Mouse (Mus musculus) T-cell, adult 66 days (primary cell): ENCODE measurements around the gene Ube2s. TPM values are rescaled to one million over a fixed set of nuclear protein-coding genes. Genes with fewer than 3 reads are reported as not detected.

Experiments
- total RNA-seq, 2 experiments: library from RNA; stranded (reverse); gene quantifications; 3 replicates in 1 of 2; 4 replicates in 1 of 2; pipeline ENCODE4 v1.2.4; 2023

The Ube2s gene
- total RNA-seq: 100 to 1,000 TPM; 160 to 166 TPM

DNA sequence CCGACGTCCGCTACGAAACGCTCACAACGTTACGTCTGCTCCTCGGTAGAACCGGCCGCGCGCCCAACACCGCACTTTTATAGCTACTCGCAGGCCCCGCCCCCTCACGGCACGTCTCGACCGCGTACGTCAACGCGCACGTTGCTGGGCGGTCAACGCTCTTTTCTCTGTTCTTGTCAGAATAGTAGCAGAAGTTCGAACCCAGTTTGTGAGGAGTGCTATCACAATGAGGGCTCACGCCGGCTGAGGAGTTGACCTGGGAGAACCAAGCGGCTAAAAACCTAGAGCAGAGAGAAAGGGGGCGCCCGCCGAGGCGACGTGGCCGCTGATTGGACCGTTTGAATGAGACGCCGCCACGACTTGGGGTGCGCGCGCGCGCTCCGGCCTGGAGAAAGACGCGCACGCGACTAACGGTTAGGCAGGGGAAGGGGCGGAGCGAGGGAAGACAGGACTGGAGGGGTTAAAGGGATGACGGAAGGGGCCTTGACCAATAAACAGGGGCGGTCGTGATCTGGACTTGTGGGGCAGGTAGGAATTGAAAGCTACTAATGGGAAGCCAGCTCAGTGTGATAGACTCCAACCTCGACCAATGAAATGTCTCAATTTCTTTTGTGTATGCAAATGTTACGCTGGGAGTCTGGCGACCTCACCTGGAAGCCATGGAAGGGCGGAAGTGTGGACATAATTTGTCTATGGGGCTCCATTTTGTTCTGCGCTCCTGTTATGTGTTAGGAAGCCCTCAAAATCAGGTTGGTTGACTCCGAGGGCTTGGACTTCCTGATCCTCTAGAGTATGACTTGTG, at the start of gene Ube2s:
Ube2s (minus strand) TSS at position 288 of the 802 bp plus-strand sequence.

DNA sequence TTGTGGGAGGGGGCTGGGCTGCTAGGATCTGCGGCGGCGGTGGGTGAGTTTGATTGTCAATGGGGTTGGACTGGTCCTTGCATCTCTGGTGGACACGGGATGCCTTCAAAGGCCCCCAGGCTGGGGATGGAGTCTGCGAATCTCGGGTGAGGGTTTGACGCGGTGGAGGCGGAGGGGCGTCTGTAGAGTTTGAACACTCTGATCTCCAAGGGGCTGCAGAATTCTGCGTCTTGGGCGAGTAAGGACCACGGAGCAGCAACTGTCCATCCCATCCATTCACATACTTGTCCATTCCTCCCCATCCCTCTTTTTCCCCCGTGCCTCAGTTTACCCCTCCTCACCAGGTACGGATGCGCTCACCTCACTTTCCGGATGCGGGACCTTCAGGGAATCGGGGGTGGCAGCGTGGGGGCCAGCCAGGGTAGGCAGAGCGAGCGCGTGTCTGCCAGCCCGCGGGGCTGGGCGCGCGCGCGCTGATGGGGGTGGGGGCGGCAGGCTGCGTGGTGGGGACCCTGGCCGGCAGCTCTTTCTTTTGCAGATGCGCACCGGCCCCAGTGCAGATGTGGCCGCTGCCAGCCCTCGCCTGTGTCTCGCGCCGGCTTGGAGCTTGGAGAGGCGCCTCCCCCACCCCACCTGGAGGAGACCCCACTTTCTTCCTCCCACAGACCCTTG, 32.0 kb upstream of the Ube2s start, which contains the start of gene Shisa7:
Shisa7 (minus strand) TSS at position 452 of the 672 bp plus-strand sequence.

DNA sequence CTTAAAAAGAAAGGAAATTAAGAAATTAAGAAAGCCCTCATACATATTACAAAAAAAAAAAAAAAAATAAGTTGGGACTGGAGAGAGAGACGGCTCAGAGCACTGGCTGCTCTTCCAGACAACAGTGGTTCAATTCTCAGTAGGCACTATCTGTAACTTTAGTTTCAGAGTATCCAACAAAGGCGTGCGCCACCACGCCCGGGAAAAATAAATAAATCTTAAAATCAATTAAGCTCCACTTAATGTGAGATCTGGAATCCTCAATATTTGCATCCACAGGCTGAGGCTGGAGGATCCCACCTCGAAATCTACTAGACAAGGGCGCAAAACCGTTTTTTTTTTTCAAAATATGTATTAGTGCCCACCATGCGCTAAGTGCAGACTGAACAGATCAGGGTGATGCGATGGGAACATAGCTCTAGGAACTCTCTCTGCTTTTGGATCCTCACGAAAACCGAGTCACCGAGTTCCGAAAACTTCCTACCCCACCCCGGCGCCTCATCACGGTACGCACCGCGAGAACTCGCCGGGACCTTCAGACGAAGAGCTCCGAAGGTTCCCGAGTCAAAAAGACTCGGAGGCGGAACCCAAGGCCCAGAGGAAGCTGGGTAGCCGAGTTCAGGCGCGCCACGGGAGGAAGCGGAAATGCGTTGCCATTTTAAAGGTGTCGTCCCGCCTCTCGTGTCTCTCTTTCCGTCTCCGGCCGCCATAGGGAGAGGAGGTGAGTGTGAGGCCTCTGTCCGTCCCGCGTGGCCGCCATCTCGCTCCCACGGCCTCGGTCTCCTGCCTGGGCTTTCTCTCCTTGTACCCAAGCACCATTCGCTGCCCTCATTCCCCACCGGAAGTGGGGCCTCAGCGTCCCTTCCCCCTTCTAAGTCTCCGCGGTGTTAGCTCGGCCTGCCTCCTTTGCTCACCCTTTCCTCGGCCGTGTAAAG, 19.8 kb downstream of the Ube2s start, which contains the start of gene Rpl28:
Rpl28 (plus strand) TSS at position 597 of the 935 bp plus-strand sequence.

DNA sequence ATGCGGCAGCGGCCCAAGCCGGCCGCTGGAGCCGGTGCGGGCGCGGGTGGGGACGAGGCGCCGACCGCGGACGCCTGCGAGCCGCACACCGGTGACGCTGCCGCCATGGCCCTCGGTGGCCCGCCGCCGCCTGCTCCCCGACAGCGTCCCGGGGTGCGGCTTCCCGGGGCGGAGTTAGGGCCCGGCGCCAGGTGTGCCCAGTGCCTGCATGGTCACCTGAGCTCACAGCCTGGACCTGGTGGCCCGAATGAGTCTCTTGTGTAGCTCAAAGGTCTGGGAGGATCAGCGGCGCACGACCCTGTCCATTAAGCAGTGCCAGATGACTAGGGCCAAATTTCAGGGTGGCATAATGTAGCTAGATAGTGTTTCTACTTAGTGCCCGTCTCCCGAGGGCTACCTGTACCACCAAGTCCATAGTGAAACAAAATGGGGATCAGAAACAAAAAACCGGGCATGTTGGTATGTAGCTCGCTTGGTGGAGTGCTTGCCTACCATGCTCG, 22.9 kb downstream of the Ube2s start, which contains the start of gene Tmem238:
Tmem238 (minus strand) TSS at position 221 of the 500 bp plus-strand sequence.

DNA sequence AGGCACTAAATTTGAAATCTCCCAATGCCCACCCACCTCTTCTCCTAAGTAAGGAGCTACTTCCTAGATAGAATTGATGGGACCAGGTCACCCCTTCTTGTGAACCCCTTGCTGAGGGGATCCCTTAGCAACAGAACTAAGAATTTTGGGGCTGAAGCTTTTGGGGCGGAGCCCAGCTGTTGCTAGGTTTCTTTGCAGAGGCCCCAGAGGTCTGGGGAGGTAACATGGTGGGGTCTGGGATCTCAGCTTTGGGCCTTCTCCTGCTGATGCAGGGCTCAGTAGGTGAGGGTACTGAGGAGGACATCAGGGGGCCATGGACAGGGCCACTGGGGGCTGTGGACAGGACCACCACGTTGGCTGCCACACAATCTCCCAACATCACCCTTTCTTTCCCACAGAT, 29.6 kb downstream of the Ube2s start, which contains the start of the genes Il11 and Tmem190:
Il11 (minus strand) TSS at position 101 of the 400 bp plus-strand sequence.
Tmem190 (plus strand) TSS at position 179 of the 400 bp plus-strand sequence.

DNA sequence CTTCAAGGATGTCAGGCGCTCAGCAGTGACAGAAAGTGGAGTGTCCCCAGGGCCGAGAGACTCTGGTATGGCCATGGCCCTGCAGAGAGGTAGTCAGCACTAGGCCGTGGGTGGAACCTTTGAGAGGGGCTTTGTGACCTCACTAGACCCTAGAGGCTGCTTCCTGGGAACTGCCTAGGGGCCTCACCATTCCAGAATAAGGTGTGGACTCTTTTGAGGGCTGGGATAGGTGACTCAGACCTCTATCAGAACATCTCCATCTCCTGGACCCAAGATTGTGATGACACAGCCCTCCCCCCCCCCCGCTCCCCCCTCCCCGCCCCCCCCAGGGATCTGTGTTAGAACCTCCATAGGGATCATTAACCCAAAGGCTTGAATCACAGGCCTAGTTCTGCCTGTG, 41.2 kb downstream of the Ube2s start, which contains the start of gene Fam71e2:
Fam71e2 (minus strand) TSS at position 101 of the 400 bp plus-strand sequence.

DNA sequence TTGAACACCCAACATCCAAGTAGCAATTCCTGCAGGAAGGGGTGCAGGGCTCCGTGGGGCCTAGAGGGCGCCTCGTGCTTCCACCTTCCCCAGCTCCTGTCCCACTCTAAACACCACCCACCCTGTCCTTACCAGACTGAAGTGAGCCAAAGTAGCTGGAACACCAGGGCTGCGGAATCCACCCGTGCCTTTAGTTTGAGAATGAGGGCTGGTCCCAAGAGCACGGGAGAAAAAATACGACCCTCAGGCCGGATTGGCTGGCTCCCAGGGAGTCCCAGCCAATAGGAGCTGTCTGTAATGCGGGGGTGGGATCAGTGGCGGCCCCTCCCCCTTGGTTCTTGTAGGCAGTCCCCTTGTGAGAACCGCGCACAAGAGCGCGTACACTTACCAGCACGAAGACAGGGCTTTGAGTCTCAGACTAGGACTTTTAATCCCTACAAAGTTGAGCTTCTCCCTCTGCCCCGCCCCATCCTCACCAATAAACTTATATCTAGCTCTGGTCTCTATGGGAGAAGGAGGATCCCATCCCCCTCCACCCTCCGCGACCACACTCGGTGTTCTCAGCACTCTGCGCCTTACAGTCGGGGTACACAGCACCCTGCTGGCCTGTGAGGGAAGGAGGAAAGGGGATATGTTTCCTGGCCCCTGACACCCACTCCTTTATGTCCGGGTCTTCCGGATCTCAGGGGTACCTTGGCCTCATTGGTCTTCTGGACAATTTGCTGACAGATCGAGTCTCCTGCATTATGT, 59.4 kb downstream of the Ube2s start, which contains the start of gene Cox6b2:
Cox6b2 (minus strand) TSS at position 274 of the 750 bp plus-strand sequence.

Other genes starting within 250 kb of the Ube2s start
- not detected for gene Ptprh, start 208.5 kb downstream of the Ube2s start, total RNA-seq
- gene Tmem86b, start 181.2 kb downstream of the Ube2s start, total RNA-seq: 10 to 100 TPM; 56.1 to 82.6 TPM
- gene Ppp6r1, start 153.6 kb downstream of the Ube2s start, total RNA-seq: 100 to 1,000 TPM; 269 to 275 TPM
- gene Hspbp1, start 127.5 kb downstream of the Ube2s start, total RNA-seq: 10 to 100 TPM; 56.0 to 66.8 TPM
- gene Brsk1, start 122.0 kb downstream of the Ube2s start, total RNA-seq: not detected
- gene Tmem150b, start 87.3 kb downstream of the Ube2s start, total RNA-seq: under 1 TPM; 0.21 to 0.76 TPM
- gene Kmt5c, start 72.5 kb downstream of the Ube2s start, total RNA-seq: 10 to 100 TPM; 66.9 to 85.4 TPM
- 1 to 10 TPM; 2.1 to 4.0 TPM for gene Cox6b2, start 59.5 kb downstream of the Ube2s start, total RNA-seq
- not detected for gene Fam71e2, start 41.3 kb downstream of the Ube2s start, total RNA-seq
- not detected for gene Il11, start 29.7 kb downstream of the Ube2s start, total RNA-seq
- gene Tmem190, start 29.7 kb downstream of the Ube2s start, total RNA-seq: not detected
- 1 to 10 TPM; 1.4 to 2.7 TPM for gene Tmem238, start 22.9 kb downstream of the Ube2s start, total RNA-seq
- gene Rpl28, start 19.7 kb downstream of the Ube2s start, total RNA-seq: 1,000 to 10,000 TPM; 2,356 to 2,505 TPM
- under 1 TPM; 0.23 to 0.36 TPM for gene Shisa7, start 32.1 kb upstream of the Ube2s start, total RNA-seq
- 1 to 10 TPM; 4.1 to 4.2 TPM for gene Isoc2b, start 57.7 kb upstream of the Ube2s start, total RNA-seq
- 10 to 100 TPM; 10.4 to 13.5 TPM for gene Isoc2a, start 64.6 kb upstream of the Ube2s start, total RNA-seq
- not detected for gene Gm36210, start 93.9 kb upstream of the Ube2s start, total RNA-seq
- gene Zfp628, start 102.6 kb upstream of the Ube2s start, total RNA-seq: 10 to 100 TPM; 30.9 to 32.3 TPM
- 10 to 100 TPM; 10.5 to 10.7 TPM for gene Nat14, start 109.4 kb upstream of the Ube2s start, total RNA-seq
- gene Ssc5d, start 113.2 kb upstream of the Ube2s start, total RNA-seq: 1 to 10 TPM in 1 of 2 experiments, under 1 TPM in 1; 0.73 to 1.3 TPM
- 1 to 10 TPM in 1 of 2 experiments, not detected in 1; 1.4 TPM for gene Sbk2, start 151.8 kb upstream of the Ube2s start, total RNA-seq
- not detected for gene Sbk3, start 158.6 kb upstream of the Ube2s start, total RNA-seq
- gene Zfp579, start 183.6 kb upstream of the Ube2s start, total RNA-seq: 10 to 100 TPM; 33.7 to 35.1 TPM
- gene Zfp524, start 201.8 kb upstream of the Ube2s start, total RNA-seq: 10 to 100 TPM; 16.2 to 17.2 TPM
- 10 to 100 TPM; 49.3 to 54.1 TPM for gene Fiz1, start 202.1 kb upstream of the Ube2s start, total RNA-seq
- not detected for gene Gm44973, start 202.9 kb upstream of the Ube2s start, total RNA-seq
- gene Zfp865, start 207.8 kb upstream of the Ube2s start, total RNA-seq: 10 to 100 TPM; 56.0 to 56.5 TPM
- gene Ccdc106, start 208.0 kb upstream of the Ube2s start, total RNA-seq: 1 to 10 TPM in 1 of 2 experiments, not detected in 1; 1.2 TPM
- under 1 TPM in 1 of 2 experiments, not detected in 1; 0.55 TPM for gene 4632433K11Rik, start 221.5 kb upstream of the Ube2s start, total RNA-seq
- gene Zfp784, start 225.9 kb upstream of the Ube2s start, total RNA-seq: 1 to 10 TPM; 5.9 TPM
- gene Zfp580, start 238.9 kb upstream of the Ube2s start, total RNA-seq: 1 to 10 TPM; 5.6 to 7.3 TPM
- gene U2af2, start 249.6 kb upstream of the Ube2s start, total RNA-seq: 100 to 1,000 TPM; 454 to 464 TPM